Mouse (Mus musculus): ENCODE measurements around the gene Alyref. TPM values are rescaled to one million over a fixed set of nuclear protein-coding genes. Genes with fewer than 3 reads are reported as not detected.
A peak's percentile ranks its signal among the peaks of the same experiment; 100 is the strongest.

Gene Alyref
- total and polyA plus RNA-seq, 3 experiments, result 122 to 505 (median 280) TPM

GRCm38 (mm10) chr11:120581490-120582267, 16.5 kb downstream of the Alyref start, which contains the start of gene Arhgdia:
TSS of gene Arhgdia (minus strand) at chr11:120581624.
- H3K4me3 ChIP-seq (ENCODE audit: low read depth, low read length), result peak within 1 kb of the TSS; percentile 81
- TF ChIP-seq CTCF (IDR thresholded peaks at IDR 0.05; ENCODE audit: low read depth, low read length) (no peak), TAL1 (conservative IDR thresholded peaks at IDR 0.05; ENCODE audit: low read depth, low read length) (no peak), POLR2AphosphoS5 (IDR thresholded peaks at IDR 0.05; ENCODE audit: insufficient replicate concordance, low read depth, low read length) (no peak), GATA1 (IDR thresholded peaks at IDR 0.05; ENCODE audit: borderline replicate concordance, low read length) (no peak), GATA2 (IDR thresholded peaks at IDR 0.05; ENCODE audit: borderline replicate concordance, low read depth, low read length) (no peak)
- no peaks in the 10 kb centered on the region; the same call in 1 of the 2 replicates for H3K9me3 ChIP-seq (replicated peaks)
- H3K36me3 ChIP-seq (replicated peaks), result peaks cover 78% of the 10 kb centered on the region
- H3K4me1 ChIP-seq (ENCODE audit: insufficient read depth, low read depth, low read length), result peaks cover 49% of the 10 kb centered on the region
- H3K27me3 ChIP-seq (ENCODE audit: insufficient read depth, low read length), result no peaks in the 10 kb centered on the region
- DNase-seq (ENCODE audit: low spot score) (peak; percentile 93), ATAC-seq (ENCODE audit: extremely low read depth, insufficient number of reproducible peaks, low FRiP score, poor library complexity, severe bottlenecking) (no peak)

- Histone ChIP-seq H3K36me3 (replicated peaks) (peaks cover 78% of the 10 kb centered on the region), H3K4me3 (ENCODE audit: low read depth, low read length) (peak overlapping the region; percentile 81), H3K9me3 (replicated peaks) (no peaks in the 10 kb centered on the region; the same call in 1 of the 2 replicates), H3K4me1 (ENCODE audit: insufficient read depth, low read depth, low read length) (peaks cover 56% of the 10 kb centered on the region), H3K27me3 (ENCODE audit: insufficient read depth, low read length) (no peaks in the 10 kb centered on the region)
- DNase-seq (ENCODE audit: low spot score) (peak; percentile 38), ATAC-seq (ENCODE audit: extremely low read depth, insufficient number of reproducible peaks, low FRiP score, poor library complexity, severe bottlenecking) (no peak)
- no peak for TF ChIP-seq GATA2 (IDR thresholded peaks at IDR 0.05; ENCODE audit: borderline replicate concordance, low read depth, low read length)
- TF ChIP-seq GATA1 (IDR thresholded peaks at IDR 0.05; ENCODE audit: borderline replicate concordance, low read length), result no peak
- no peak for TF ChIP-seq TAL1 (conservative IDR thresholded peaks at IDR 0.05; ENCODE audit: low read depth, low read length)
- no peak for TF ChIP-seq POLR2AphosphoS5 (IDR thresholded peaks at IDR 0.05; ENCODE audit: insufficient replicate concordance, low read depth, low read length)
- TF ChIP-seq CTCF (IDR thresholded peaks at IDR 0.05; ENCODE audit: low read depth, low read length), result no peak
These were observed 17.3 kb downstream of the Alyref start for GRCm38 (mm10) chr11:120580871-120581331.

- TF ChIP-seq GATA2 (IDR thresholded peaks at IDR 0.05; ENCODE audit: borderline replicate concordance, low read depth, low read length) (no peak), CTCF (IDR thresholded peaks at IDR 0.05; ENCODE audit: low read depth, low read length) (no peak), GATA1 (IDR thresholded peaks at IDR 0.05; ENCODE audit: borderline replicate concordance, low read length) (no peak), POLR2AphosphoS5 (IDR thresholded peaks at IDR 0.05; ENCODE audit: insufficient replicate concordance, low read depth, low read length) (no peak), TAL1 (conservative IDR thresholded peaks at IDR 0.05; ENCODE audit: low read depth, low read length) (no peak)
- Histone ChIP-seq H3K36me3 (replicated peaks) (peaks cover 75% of the 10 kb centered on the region), H3K9me3 (replicated peaks) (no peaks in the 10 kb centered on the region; the same call in 1 of the 2 replicates), H3K4me1 (ENCODE audit: insufficient read depth, low read depth, low read length) (peaks cover 60% of the 10 kb centered on the region), H3K4me3 (ENCODE audit: low read depth, low read length) (peak overlapping the region; percentile 81), H3K27me3 (ENCODE audit: insufficient read depth, low read length) (no peaks in the 10 kb centered on the region)
- 0 out of 2 replicates have a peak, but pooled peaks have one; percentile 23 for ATAC-seq (ENCODE audit: extremely low read depth, insufficient number of reproducible peaks, low FRiP score, poor library complexity, severe bottlenecking)
- no peak for DNase-seq (ENCODE audit: low spot score)
These were observed 18.0 kb downstream of the Alyref start for GRCm38 (mm10) chr11:120580190-120580589.

- TF ChIP-seq GATA1 (IDR thresholded peaks at IDR 0.05; ENCODE audit: borderline replicate concordance, low read length), result no peak
- TF ChIP-seq POLR2AphosphoS5 (IDR thresholded peaks at IDR 0.05; ENCODE audit: insufficient replicate concordance, low read depth, low read length), result no peak
- no peak for TF ChIP-seq GATA2 (IDR thresholded peaks at IDR 0.05; ENCODE audit: borderline replicate concordance, low read depth, low read length)
- peak; percentile 98 for TF ChIP-seq CTCF (IDR thresholded peaks at IDR 0.05; ENCODE audit: low read depth, low read length)
- no peak for TF ChIP-seq TAL1 (conservative IDR thresholded peaks at IDR 0.05; ENCODE audit: low read depth, low read length)
- no peaks in the 10 kb centered on the region; the same call in 1 of the 2 replicates for H3K9me3 ChIP-seq (replicated peaks)
- ATAC-seq (ENCODE audit: extremely low read depth, insufficient number of reproducible peaks, low FRiP score, poor library complexity, severe bottlenecking), result 0 out of 2 replicates have a peak, but pooled peaks have one; percentile 25
- H3K4me3 ChIP-seq (ENCODE audit: low read depth, low read length), result peak overlapping the region; percentile 81; the same call in 1 of the 2 replicates
- H3K4me1 ChIP-seq (ENCODE audit: insufficient read depth, low read depth, low read length), result peaks cover 65% of the 10 kb centered on the region
- peaks cover 74% of the 10 kb centered on the region for H3K36me3 ChIP-seq (replicated peaks)
- peak; percentile 67 for DNase-seq (ENCODE audit: low spot score)
- H3K27me3 ChIP-seq (ENCODE audit: insufficient read depth, low read length), result no peaks in the 10 kb centered on the region
These were observed 18.7 kb downstream of the Alyref start for GRCm38 (mm10) chr11:120579316-120580107.

GRCm38 (mm10) chr11:120578694-120579243, 19.4 kb downstream of the Alyref start:
- H3K4me3 ChIP-seq (ENCODE audit: low read depth, low read length), result peak overlapping the region; percentile 81; the same call in 1 of the 2 replicates
- H3K4me1 ChIP-seq (ENCODE audit: insufficient read depth, low read depth, low read length), result peaks cover 69% of the 10 kb centered on the region
- ATAC-seq (ENCODE audit: extremely low read depth, insufficient number of reproducible peaks, low FRiP score, poor library complexity, severe bottlenecking), result no peak
- peaks cover 68% of the 10 kb centered on the region for H3K36me3 ChIP-seq (replicated peaks)
- no peaks in the 10 kb centered on the region for H3K27me3 ChIP-seq (ENCODE audit: insufficient read depth, low read length)
- 0 out of 2 replicates have a peak, but pooled peaks have one; percentile 3 for TF ChIP-seq GATA2 (IDR thresholded peaks at IDR 0.05; ENCODE audit: borderline replicate concordance, low read depth, low read length)
- TF ChIP-seq CTCF (IDR thresholded peaks at IDR 0.05; ENCODE audit: low read depth, low read length), result no peak
- no peak for DNase-seq (ENCODE audit: low spot score)
- H3K9me3 ChIP-seq (replicated peaks), result no peaks in the 10 kb centered on the region
